Mouse (Mus musculus) erythroblast, adult 5-6 weeks (primary cell): ENCODE measurements at regions not wholly inside any gene's neighbourhood (a gene's known extent, or its start where the extent isn't known, plus 50 kb on each side); places are given as distances from the start of the nearest gene placed in this dataset.

Experiments
- ATAC-seq: replicated peaks from 2 replicates; pipeline ENCODE4 v1.8.0; 2016; ENCODE audit warnings: moderate number of reproducible peaks, mild to moderate bottlenecking, moderate TSS enrichment, inconsistent platforms; ENCODE audit not compliant: poor library complexity, low FRiP score, severe bottlenecking

GRCm38 (mm10) chr9:61301070-61301469, 71.1 kb upstream of the Tle3 start:
- no peak for ATAC-seq

GRCm38 (mm10) chr9:61302724-61303123, 69.4 kb upstream of the Tle3 start:
- ATAC-seq = no peak

DNA sequence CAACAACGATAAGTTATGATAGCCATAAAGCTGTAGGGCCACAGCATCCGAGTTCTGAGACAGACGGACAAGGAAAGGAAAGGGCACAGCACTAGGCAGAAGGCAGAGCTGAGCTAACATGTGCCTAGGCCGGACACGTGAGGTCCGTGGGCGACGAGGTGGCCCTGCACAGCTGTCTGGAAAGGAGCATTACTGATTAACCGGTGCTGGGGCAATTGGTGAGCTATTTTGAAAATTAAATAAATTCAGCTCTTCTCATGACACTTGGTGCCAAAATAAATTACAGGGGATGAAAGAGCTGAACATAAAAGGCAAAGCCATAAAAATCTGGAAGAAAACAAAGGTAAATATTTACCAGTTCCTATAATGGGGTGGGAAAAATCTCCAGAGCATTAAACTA, 65.9 kb upstream of the Tle3 start:
- ATAC-seq = no peak

DNA sequence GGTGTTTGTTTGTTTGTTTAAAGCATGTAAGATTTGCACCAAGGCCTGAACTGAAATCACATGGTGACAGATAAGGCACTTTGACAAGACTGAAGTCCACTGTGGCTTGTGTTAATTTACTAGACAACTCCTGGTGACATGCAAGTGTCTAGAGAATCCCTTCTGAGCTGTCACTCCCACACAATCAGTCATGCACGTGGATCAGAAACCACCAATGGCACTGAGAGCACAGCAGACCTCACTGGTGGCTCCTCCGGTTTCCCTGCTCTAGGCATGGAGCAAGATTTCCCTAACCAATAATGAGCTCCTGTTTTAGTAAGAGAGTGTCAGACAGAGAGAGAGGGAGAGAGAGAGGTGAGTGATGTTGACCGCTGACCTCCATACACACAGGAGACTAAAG, 63.1 kb upstream of the Tle3 start:
- no peak for ATAC-seq

GRCm38 (mm10) chr9:61309768-61310493, 62.2 kb upstream of the Tle3 start:
- ATAC-seq = no peak

- no peak for ATAC-seq
Observed at GRCm38 (mm10) chr9:61310574-61310973, 61.6 kb upstream of the Tle3 start.

- ATAC-seq = no peak
Observed at GRCm38 (mm10) chr9:61311604-61312003, 60.6 kb upstream of the Tle3 start.

DNA sequence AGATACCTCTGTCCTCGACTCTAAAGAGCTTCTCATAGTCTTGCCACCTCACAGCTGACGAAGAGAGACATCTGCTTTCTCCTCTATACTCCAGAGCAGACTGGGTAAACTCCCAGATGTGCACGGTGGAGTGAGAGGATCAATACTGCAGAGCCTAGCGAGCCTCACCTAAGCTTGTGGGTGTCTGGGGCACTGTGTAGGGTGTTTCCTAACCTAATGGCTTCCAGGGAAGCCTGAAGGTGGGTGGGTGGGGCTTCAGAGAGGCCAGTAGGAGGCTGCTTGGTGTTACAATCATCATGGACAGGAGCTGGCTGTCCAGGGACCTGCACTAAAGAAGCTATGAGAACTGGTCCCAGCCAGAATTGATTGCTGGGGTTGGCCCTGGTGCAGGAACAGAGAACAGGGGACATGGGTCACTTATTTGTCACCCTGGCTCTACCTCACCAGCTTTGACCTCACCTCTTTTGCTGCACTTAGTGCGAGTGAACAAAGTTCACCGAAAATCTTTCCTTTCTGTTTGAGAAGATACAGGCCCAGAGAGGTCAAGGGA, 57.5 kb upstream of the Tle3 start:
- no peak for ATAC-seq

GRCm38 (mm10) chr9:61315371-61316298, 56.5 kb upstream of the Tle3 start:
- no peak for ATAC-seq

- no peak for ATAC-seq
Observed at GRCm38 (mm10) chr9:61316442-61316841, 55.7 kb upstream of the Tle3 start.

GRCm38 (mm10) chr9:61319721-61320120, 52.4 kb upstream of the Tle3 start:
- ATAC-seq = no peak

DNA sequence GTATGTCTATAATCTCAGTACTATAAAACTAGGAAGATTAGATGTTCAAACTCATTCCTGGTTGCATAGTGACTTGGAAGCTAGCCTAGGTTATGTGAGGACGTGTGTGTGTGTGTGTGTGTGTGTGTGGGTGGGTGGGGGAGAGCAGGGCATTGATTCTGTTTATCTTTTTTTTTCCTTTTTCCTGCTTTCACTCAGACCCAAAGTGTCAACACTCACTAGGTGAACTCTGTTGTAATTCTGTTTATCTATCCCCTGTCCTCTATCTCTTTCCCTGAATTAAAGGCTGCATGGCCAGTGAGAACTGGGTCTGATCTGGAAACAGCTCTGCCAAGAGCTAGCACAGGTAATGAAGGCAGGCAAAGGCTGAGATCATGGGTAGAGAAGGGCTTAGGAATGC, 50.9 kb upstream of the Tle3 start:
- no peak for ATAC-seq

DNA sequence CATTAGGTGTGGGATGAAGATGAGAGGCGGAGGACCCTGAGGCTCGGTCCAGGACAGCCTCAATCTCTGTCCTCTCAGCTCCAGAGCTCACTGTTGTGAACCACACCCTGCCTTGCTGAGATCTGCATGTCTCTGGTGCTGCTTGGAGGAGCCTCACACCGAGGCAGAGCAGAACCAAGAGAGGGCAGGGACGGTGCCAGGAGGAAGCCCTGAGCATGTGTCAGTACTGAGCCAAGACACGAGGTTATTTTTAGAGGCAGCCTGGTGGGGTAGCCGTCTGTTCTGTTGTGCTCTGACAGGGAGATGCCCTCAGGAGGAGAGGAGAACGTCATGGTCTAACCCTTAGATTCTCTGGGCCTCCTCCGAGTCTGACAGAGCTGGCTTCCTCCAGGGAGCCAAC, 50.3 kb upstream of the Tle3 start:
- no peak for ATAC-seq

DNA sequence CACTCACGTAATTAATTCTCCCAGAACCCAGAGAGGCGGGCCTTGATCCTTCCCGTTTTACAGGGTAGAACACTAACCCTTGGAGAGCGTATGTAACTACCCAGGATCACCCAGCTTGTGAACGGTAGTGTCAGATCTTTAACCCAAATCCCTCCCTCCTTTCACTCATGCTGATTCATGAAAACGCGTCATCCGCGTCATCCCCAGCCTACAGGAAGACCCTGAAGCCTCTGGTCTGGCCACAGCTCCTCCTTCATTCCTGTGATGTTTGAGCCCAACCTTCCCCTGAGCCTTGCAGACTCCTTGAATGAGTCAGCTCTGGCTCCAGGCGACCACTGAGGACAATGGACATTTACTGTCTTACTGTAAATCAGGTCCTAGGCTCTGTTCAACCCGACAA, 49.8 kb upstream of the Tle3 start:
- no peak for ATAC-seq
